Mouse (Mus musculus): Measurements from ENCODE around the gene Tsen15. TPM values are rescaled to one million over a fixed set of nuclear protein-coding genes. Genes with fewer than 3 reads are reported as not detected.

The Tsen15 gene
- 24.2 and 25.6 TPM in 2 replicates for total RNA-seq (2021)
- long read RNA-seq, experiment 1, transcript Tsen15-201 (5 exons, 1,133 nt), result major isoform, 32 of 33 reads
- long read RNA-seq, experiment 1, partial matches to known transcripts, result 0 of 33 reads
- long read RNA-seq, experiment 1, other reads (novel, unspliced or antisense), result 1 of 33 reads
- long read RNA-seq, experiment 2, transcript Tsen15-201 (5 exons, 1,133 nt), result major isoform, 20 of 22 reads
- long read RNA-seq, experiment 2, partial matches to known transcripts, result 0 of 22 reads
- long read RNA-seq, experiment 2, other reads (novel, unspliced or antisense), result 2 of 22 reads

DNA sequence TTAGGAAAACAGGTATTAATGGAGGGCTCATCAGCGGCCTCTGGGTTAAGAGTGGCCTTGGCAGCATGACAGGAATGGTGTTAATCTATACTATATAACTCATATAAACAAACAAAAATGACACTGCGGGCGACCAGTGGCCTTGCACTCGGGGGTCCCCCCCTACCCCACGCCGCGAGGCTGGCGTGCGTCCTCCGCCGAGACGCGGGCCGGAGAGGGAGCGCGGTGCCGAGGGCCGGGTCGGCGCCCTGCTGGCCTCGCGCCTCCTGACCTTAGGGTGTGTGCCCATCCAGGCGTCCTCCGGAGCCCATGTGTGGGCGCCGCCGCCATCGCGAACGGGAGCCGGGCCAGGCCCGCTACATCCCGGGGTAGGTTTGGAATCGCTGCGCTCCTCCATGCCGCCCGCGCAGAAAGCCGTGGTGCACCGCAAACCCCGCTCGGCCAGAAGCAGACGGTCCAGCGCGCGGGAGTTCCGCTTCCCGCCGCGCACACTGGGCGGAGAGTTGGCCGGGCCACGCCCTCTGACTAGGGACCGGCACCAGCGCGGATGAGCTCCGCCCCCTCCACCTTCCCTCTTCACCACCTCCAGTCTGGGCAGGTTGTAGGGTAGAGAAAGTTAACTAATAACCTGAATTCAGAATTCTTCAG lies at the start of gene Tsen15:
Gene Tsen15 (minus strand): TSS at position 501 of the 648 bp plus-strand sequence.
- peak; percentile 91 for DNase-seq

DNA sequence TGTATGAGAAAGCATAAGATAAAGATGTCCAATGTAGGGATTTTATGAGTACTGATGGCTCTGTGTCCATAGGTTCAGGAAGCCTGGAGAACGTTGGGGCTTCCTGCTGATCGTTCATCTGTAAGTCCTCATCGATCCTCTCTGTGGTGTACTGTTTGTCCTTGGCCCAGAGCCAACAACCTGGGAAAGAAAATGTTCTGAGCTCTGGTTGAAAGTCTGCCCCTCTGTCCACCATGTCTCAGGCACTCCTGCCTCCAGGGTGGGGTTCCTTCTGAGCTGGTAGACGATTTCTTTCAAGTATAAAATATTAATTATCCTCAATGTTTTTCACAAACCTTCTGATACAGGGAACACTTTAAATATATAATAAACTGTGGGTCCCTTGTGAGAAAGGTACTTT lies 47.7 kb upstream of the Tsen15 start:
- no peak for DNase-seq

DNA sequence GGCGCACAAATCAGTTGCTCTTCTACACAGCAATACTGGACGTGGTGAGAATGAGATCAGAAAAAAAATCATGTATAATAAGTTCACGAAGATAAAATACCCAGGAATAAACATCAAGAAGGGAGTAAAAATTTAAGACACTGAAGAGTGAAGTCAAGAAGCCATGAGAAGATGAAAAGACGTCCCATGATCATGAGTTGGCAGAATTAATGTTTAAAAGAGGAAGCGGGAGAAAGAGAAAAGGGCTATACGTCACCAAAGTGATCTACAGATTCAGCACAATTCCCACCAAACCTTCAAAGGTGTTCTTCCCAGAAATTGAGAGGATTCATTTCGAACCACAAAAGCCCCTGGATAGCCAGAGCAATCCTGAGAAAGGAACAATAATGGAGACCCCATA lies 43.3 kb upstream of the Tsen15 start:
- no peak for DNase-seq

DNA sequence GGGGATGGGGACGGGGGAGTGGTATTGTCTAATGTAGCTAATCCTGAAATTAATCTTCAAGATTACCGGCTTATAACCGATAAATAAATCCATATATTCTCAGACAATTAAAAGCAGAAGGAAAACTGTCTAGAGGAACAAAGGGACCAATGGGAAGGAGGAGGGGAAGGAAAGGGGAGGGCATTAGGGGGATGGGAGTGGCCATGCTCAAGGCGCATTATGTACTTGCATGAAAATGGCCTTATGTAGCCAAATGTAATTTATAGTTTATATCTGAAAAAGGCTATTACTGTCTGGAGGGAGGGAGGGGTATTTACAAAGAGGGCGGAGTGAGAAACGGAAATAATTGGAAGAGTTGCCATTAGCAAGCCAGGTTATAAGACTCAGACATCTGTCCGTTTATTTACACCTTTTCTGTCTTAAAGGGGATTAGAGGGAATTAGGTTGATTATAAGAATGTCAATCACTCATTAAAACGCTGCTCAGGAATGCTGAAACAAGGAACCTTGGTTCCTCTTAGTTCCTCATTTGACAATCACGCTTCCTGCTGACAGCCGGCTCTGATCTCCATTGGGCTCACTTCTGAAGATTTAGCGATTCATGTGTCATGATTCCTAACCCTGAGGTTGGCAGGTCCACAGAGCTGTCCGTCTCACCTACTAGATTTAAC lies 41.6 kb upstream of the Tsen15 start:
- no peak for DNase-seq

DNA sequence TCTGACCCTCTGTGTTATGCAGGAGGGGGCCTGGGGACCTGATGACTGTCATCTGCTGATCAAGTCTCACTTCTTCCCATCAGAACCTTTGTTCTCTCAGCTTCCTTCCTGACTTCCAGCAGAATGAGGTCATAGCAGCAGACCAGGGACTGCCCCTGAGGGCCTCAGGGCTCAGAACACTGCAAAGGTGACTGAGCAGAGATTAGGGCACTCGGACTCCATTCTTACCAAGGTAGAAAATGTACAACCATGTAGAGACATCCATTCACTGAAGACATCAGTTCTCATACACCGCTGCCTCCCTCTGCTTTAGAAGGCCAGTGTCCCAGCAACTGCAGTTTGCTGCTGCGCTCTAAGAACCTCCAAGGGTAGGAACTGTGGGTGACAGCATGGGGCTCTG lies 36.6 kb upstream of the Tsen15 start:
- no peak for DNase-seq

DNA sequence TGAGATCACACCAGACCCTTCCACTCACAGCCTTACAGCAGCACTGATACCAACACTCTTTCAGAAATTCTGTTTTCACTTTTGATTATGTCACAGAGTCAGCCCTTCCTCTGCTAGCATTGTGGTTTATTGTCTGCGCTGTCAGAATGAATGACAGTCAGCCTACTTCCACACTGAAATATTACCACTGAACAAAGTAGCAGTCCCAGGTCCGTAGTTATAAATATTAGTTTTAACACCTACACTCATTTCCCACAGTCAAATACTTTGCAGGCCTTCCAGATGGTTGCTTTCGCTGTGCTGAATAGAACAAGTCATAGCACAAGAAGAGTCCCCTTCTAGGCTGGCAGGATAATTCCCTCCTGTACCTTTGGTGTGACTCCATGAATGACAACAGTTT lies 35.8 kb upstream of the Tsen15 start:
- DNase-seq, result no peak

DNA sequence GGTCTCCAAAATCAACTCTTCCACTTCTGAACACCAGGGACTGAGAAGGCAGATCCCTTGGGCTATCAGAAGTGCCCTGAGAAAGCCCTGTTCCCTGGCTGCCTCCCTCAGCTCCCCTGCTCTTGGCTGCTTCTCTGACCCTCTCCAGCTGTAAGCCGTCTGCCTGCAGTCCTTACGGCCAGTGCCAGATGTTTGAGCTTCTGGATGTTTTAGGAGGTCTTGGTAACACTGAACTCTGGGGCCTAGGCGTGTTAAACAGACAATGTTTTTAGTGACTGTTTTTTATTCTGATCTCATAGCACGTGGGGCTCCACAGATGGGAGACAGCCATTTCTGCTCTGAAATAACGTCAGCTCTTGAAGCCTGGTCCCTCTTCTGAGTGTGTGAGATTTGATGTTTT lies 31.1 kb upstream of the Tsen15 start:
- no peak for DNase-seq

DNA sequence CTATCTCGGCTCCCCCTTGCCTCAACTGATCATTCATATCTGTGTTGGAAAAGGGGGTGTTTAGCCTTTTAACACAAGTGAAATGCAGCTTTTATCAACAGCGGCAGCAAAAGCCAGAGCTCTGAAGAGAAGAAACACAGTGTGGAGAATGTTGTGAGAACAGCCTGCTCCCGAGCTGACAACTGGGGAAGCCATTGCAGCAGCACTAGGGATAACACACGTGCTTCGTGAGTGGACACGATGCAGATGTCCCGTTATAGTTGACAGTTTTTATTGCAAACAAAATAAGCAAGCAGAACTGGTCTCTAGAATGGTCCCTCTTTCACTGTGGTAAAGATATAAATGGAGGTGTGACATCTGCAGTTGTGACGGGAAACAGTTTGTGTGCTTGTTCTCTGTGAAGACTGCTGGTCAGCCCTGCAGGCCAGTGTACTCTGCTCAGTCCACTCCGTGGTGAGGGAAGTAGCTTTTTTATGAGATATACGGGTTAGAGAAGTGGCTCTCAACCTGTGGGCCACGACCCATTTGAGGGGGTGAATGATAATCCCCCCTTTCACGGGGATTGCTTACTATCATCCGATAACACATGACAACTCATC lies 29.9 kb upstream of the Tsen15 start:
- DNase-seq, result no peak

DNA sequence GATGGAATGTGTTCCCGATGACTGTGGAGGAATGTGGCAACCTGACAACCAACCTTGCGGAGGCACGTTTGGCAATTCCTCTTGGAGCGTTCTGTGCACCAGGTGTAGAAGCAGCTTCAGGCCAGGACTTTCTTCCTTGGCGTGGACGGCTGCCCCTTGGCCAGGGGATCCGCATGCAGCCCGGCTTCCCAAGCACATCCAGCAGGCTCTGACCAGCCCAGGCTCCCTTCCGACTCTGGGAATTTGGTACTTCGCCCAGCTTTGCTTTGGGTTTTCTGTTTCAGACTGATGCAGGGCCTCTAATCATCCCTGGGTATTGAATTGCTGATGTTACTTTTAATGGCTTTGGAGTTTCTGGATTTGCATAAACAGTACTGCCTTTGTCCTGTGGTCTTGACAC lies 28.0 kb upstream of the Tsen15 start:
- no peak for DNase-seq

DNA sequence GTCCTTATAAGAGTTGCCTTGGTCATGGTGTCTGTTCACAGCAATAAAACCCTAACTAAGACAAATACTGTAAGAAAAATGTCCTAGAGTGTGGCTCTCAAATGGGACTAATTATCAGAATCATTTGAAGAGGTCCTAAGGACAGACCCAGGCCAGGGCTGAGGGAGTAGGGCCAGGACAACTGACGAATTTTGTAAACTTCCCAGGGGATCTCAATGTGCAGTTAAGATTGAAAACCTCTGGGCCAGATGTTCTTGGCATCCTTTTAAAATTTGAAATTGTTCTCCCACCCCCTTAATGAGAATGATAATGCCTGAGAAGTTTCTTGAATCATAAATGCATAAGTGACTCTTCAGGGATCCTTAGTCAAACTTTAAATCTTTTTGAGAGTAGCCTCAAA lies 27.5 kb upstream of the Tsen15 start:
- no peak for DNase-seq

DNA sequence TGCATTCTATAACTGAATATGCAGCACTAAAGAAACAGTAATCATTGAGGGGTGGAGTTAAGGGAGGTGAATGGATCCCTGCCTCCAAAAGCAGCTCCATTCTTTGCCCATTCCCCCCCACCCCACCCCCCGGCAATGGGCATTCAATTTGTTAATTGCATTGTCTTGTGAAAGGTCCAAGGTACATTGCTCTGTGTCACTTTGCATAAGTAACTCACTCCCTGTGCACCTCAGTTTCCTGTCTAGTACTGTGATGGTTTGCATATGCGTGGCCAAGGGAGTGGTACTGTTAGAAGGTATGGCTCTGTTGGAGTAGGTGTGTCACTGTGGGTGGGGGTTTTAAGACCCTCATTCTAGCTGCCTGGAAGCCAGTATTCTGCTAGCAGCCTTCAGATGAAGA lies 26.6 kb upstream of the Tsen15 start:
- DNase-seq, result no peak

DNA sequence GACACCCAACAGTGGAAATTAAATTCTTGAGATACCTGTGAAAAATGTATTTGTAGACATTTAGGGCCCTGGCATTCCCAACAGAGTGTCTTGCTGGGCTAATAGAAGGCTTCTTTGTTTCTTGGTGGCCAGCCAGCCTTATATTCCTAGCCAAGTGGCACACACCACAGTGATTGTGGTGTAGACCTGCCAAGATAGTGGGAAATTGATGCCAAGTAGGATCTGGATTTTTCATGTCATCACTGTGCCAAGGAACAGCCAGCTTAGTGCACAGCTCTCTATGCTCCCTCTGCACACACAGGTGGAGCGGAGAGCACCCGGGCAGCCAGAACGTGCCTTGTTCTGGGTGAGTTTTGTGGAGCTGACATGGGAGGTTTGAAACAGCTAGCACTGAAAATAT lies 24.2 kb upstream of the Tsen15 start:
- peak; percentile 54 for DNase-seq

DNA sequence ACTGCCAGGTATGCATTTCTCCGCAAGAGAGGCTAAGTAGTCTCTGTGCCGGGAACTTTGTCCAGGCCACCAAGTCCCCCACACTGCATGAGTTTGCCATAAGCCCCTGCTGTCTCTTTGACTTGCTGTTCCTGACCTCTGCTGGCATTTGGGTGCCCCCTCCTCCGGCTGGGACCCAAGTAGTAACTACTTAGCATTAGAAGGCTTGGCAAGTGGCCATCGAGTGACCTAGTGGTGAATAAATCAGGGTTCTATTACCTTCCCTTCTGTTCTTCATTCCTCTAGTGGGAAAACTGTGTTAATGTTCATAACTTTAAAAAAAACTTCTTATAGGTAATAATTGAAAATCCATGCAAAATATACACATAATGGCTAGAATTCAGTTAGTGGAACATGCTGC lies 22.9 kb upstream of the Tsen15 start:
- no peak for DNase-seq

DNA sequence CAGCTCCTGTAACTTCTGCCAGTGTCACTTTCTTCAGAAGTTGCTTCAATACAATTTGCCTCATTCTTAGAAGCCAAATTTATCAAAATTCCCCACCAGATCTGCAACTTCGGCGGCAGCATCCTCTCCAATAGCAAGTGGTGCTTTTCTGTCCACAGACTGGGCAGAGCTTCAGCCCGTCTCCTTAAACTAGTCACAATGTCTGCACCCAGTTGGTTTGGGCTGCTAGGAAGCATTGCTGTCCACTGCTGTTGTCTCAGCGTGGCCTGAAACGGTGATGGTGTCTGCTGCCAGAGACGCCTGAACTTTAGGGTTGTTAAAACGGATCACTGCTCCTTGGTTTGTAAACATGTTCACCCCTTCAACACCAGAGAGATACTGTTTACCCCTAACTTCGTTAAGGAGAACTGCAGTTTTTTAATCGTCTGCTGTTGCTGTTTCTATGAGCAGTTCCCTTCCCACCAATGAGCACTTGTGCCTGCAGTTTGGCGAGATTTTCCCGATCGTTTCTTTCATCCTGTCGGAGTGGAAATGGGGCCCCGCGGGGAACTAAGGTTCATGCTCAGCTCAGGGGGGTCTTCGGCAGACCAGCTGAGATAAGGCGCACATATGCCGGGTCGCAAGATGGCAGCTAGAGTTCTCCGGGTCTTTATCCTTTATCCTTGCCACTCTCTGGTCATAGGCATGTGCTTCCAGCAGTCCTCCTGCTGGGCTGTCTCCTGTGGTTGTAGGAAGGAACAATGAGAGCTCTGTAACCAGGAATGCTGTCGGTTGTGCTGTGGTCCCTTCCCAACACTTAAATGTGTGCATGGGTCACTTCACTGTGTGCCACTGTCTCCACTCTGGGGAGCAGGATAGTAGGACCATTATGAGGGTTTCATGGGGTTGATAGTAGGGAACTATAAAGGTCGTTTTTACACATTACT lies 20.8 kb upstream of the Tsen15 start:
- no peak for DNase-seq

DNA sequence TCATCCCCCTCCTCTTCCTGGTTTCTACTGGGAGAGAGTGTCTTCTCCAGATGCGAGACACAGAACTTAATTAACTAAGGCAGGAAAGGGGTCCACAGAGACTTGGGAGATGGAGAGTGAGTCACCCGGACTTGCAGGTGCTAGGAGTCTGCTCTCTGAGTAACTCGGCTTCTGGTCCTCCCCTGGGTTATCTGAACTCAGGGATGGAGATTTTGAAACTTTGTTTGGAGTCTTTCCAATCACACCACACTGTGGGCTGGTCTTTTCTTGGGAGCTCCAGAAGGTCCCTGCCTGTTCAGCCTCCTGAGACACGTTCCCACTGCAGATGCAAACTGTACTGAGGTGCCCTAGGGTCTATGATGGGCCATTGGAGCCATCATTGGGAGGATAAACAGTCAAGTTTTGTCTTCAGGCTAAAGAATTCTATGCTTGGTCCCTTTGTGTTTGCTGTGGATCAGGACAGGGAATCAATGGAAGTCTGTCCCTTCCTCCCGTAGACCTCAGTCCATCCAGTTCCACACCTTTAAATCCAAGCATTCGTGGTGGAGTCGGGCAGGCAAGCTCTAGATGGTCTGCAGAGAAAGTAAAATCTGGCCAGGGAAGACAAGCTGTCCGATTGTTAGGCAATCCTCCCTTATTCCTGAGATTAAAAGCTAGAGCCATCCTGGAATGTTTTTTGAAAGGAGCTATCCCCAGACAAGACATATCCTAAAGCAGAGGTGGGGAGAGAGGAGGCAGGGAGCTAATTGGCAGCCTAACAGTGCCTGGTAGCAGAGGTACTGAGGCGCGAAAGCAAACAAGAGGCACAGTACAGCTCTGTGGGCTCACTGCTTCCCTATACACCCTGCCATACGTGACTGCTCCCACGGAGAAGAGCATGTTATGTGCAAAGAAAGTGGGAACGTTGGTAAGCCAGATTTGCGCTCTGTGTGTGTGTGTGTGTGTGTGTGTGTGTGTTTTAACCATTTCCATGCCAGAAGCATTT lies 14.4 kb upstream of the Tsen15 start:
- peak; percentile 11 for DNase-seq

DNA sequence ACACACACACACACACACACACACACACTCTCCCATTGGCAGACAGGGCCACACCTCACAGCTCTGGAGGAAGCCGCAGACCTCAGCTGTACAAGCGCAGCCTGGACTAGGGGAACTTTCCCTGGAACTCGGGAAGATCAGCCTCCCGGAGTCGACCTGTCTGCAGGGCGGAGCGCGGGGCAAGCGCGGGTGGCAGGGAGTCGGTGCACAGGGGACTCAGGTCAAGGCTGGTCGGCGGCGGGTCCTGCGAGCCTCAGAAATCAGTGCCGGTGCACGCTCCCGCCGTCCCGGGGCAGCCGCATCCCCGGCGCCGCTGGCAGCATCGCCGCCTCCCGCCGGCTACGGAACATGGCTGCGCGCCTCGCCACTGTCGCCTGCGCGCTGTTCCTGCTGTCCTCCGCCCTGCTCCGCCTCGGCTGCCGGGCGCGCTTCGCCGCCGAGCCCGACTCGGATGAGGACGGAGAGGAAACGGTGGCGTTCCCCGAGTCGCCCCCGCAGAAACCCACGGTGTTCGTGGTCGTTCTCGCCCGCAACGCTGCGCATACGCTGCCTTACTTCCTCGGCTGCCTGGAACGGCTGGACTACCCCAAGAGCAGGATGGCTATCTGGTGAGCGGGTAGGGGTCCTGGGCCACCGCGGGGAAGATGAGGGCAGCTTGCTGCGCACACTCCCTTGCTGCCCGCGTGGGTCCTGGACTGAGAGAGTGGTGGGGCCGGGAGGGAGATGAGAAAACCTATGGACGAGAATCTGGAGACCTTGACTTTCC lies 13.5 kb upstream of the Tsen15 start, which contains the start of gene Colgalt2:
Gene Colgalt2 (plus strand): TSS at position 41 of the 766 bp plus-strand sequence.
- peak; percentile 61 for DNase-seq

DNA sequence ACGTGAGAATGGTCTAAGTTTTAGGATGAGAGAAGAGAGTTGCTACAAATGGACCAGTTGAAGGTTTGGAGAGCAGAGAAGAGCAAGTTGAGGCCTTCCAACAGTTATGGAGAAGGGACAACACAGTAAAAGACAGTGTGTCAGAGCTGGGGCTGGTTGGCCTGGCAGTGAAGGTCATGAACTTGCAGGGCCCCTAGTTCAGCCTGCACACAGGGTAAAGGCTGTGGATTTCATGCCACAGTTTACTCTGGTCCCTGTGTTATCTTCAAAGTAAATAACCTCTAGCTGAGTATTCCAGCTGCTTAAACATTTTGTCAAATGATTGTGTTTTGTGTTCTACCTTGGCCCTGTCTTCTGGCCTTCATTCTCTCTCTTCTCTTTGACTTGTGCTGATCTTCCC lies 12.2 kb upstream of the Tsen15 start:
- DNase-seq, result no peak

DNA sequence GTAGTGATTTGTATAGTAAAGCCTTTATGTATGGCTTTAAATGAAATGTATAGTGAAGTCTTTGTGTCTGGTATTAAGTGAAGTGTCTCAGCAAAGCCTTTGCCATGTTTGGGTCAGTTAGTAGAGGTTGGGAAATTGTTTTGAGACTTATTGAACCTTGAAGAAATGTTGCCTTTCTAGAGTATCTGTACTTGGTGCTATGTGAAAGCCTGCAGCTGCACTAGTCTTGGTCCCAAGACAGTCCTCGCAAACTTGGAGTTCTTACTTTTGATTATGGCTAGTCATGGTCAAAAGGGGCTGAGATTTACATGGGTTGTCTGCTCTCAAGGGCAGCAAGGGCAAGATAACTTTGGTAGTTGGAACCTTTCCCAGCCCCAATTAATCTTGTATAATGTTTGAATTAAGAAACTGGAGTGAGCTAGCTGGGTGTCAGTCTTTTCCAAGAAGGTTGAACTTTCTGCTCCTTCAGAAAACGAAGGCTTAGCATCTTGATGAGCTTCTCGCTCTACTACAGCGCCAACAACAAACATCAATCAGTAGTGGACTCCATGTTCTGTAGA lies 8.5 kb upstream of the Tsen15 start:
- DNase-seq, result no peak

DNA sequence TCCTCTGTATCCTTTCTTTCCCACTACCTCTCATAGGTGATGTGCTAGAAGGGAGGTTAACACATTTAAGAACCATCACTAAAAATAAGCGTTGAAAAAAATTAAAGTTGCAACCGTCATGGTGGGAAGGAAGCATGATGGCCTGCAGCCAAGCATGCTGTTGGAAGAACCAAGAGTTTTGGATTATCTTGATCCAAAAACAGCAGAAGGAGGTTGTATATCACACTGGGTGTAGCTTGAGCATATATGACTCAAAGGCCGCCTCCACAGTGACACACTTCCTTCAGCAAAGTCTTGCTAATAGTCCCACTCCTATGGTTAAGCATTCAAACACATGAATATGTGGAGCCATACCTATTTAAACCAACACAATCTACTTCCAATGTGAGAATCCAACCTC lies 7.6 kb upstream of the Tsen15 start:
- no peak for DNase-seq

DNA sequence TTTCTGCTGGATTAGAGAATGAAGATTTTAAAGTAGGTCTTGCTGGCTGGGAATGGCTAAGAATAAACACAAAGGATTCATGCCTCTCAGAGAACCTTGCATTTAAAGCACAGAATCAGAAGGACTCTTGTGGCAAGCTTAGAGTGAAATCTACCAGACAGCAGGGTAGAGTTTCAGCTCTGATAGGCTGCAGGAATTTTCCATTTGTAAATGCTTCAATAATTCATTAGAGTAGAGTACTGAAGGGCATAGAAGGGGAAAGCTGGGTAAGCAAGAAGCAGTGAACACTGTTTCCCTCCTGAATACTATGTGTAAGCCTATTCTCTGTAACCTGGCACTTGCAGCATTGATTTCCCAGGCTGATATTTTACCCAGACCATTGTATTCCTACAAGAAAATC lies 2.8 kb upstream of the Tsen15 start:
- DNase-seq, result no peak

Data from adrenal gland, postnatal 14 days (tissue).